Mouse (Mus musculus): ENCODE results near the gene Cd24a. TPM values are rescaled to one million over a fixed set of nuclear protein-coding genes. Genes with fewer than 3 reads are reported as not detected.

The Cd24a gene
- polyA plus RNA-seq, 1 experiment from 2014 or later = 84.3 TPM

GRCm38 (mm10) chr10:43551388-43551787 lies 26.7 kb upstream of the Cd24a start:
- WGBS = 35% methylated on average over 3 of the region's 3 CpGs
- ATAC-seq (replicated peaks; ENCODE audit: extremely low read depth, insufficient read depth, low FRiP score) = no peak
- H3K27ac ChIP-seq (ENCODE audit: low read length) = no peak overlapping the region

GRCm38 (mm10) chr10:43557630-43558165 lies 20.4 kb upstream of the Cd24a start:
- ATAC-seq (replicated peaks; ENCODE audit: extremely low read depth, insufficient read depth, low FRiP score) = no peak
- 75% methylated on average over 5 of the region's 5 CpGs for WGBS
- no peak overlapping the region for H3K9ac ChIP-seq (ENCODE audit: low read length)

More at GRCm38 (mm10) chr10:43551388-43551787, 26.7 kb upstream of the Cd24a start:
- no peaks in the 10 kb centered on the region for H3K36me3 ChIP-seq (ENCODE audit: control insufficient read depth, insufficient read depth)
- H3K9me3 ChIP-seq (replicated peaks; ENCODE audit: control insufficient read depth, low read length) = 0 out of 2 replicates have a peak, but pooled peaks cover 2% of the 10 kb centered on the region
- no peak overlapping the region for H3K4me3 ChIP-seq (ENCODE audit: low read length)
- no peak overlapping the region for H3K4me2 ChIP-seq (ENCODE audit: low read depth, low read length)
- H3K27me3 ChIP-seq (ENCODE audit: control insufficient read depth, insufficient read depth, low read length) = no peaks in the 10 kb centered on the region
- H3K9ac ChIP-seq (ENCODE audit: low read length) = no peak overlapping the region
- no peaks in the 10 kb centered on the region for H3K4me1 ChIP-seq (ENCODE audit: control insufficient read depth, insufficient read depth, low read length)

GRCm38 (mm10) chr10:43559313-43559712 lies 18.8 kb upstream of the Cd24a start:
- ATAC-seq (replicated peaks; ENCODE audit: extremely low read depth, insufficient read depth, low FRiP score) = no peak
- Histone ChIP-seq H3K36me3 (ENCODE audit: control insufficient read depth, insufficient read depth) (no peaks in the 10 kb centered on the region), H3K4me2 (ENCODE audit: low read depth, low read length) (no peak overlapping the region), H3K27ac (ENCODE audit: low read length) (no peak overlapping the region), H3K4me1 (ENCODE audit: control insufficient read depth, insufficient read depth, low read length) (no peaks in the 10 kb centered on the region), H3K27me3 (ENCODE audit: control insufficient read depth, insufficient read depth, low read length) (no peaks in the 10 kb centered on the region), H3K9ac (ENCODE audit: low read length) (no peak overlapping the region), H3K4me3 (ENCODE audit: low read length) (no peak overlapping the region), H3K9me3 (replicated peaks; ENCODE audit: control insufficient read depth, low read length) (0 out of 2 replicates have a peak, but pooled peaks cover 3% of the 10 kb centered on the region)
- 71% methylated on average over 11 of the region's 11 CpGs for WGBS

More at GRCm38 (mm10) chr10:43557630-43558165, 20.4 kb upstream of the Cd24a start:
- Histone ChIP-seq H3K4me1 (ENCODE audit: control insufficient read depth, insufficient read depth, low read length) (no peaks in the 10 kb centered on the region), H3K4me2 (ENCODE audit: low read depth, low read length) (no peak overlapping the region), H3K27me3 (ENCODE audit: control insufficient read depth, insufficient read depth, low read length) (no peaks in the 10 kb centered on the region), H3K9me3 (replicated peaks; ENCODE audit: control insufficient read depth, low read length) (0 out of 2 replicates have a peak, but pooled peaks cover 2% of the 10 kb centered on the region), H3K27ac (ENCODE audit: low read length) (no peak overlapping the region), H3K4me3 (ENCODE audit: low read length) (no peak overlapping the region), H3K36me3 (ENCODE audit: control insufficient read depth, insufficient read depth) (no peaks in the 10 kb centered on the region)

DNA sequence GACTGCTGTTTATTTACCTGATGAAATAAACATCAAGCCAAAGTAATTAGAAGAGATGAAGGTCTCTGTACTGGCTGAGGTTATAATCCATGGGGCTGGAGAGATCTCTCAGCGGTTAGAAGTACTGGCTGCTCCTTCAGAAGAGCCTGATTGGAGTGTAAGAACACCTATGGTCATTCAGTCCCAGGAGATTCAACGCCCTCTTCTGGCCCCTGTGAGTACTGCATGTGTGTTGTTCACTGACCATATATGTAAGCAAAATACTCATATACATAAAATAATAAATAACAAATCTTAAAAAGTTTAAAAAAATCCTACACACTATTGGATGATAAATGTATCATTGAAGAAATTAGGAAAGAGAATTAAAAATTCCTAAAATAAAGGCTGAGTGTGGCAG lies 17.3 kb upstream of the Cd24a start:
- WGBS = 43% methylated on average over 2 of the region's 2 CpGs
- Histone ChIP-seq H3K4me3 (ENCODE audit: low read length) (no peak overlapping the region), H3K27ac (ENCODE audit: low read length) (no peak overlapping the region), H3K9me3 (replicated peaks; ENCODE audit: control insufficient read depth, low read length) (0 out of 2 replicates have a peak, but pooled peaks cover 3% of the 10 kb centered on the region), H3K4me1 (ENCODE audit: control insufficient read depth, insufficient read depth, low read length) (no peaks in the 10 kb centered on the region), H3K36me3 (ENCODE audit: control insufficient read depth, insufficient read depth) (no peaks in the 10 kb centered on the region), H3K4me2 (ENCODE audit: low read depth, low read length) (no peak overlapping the region), H3K27me3 (ENCODE audit: control insufficient read depth, insufficient read depth, low read length) (no peaks in the 10 kb centered on the region), H3K9ac (ENCODE audit: low read length) (no peak overlapping the region)
- no peak for ATAC-seq (replicated peaks; ENCODE audit: extremely low read depth, insufficient read depth, low FRiP score)

GRCm38 (mm10) chr10:43561311-43561710 lies 16.8 kb upstream of the Cd24a start:
- Histone ChIP-seq H3K4me2 (ENCODE audit: low read depth, low read length) (no peak overlapping the region), H3K27me3 (ENCODE audit: control insufficient read depth, insufficient read depth, low read length) (no peaks in the 10 kb centered on the region), H3K36me3 (ENCODE audit: control insufficient read depth, insufficient read depth) (no peaks in the 10 kb centered on the region), H3K9me3 (replicated peaks; ENCODE audit: control insufficient read depth, low read length) (0 out of 2 replicates have a peak, but pooled peaks cover 3% of the 10 kb centered on the region), H3K4me1 (ENCODE audit: control insufficient read depth, insufficient read depth, low read length) (no peaks in the 10 kb centered on the region), H3K4me3 (ENCODE audit: low read length) (no peak overlapping the region), H3K27ac (ENCODE audit: low read length) (no peak overlapping the region), H3K9ac (ENCODE audit: low read length) (no peak overlapping the region)
- ATAC-seq (replicated peaks; ENCODE audit: extremely low read depth, insufficient read depth, low FRiP score) = no peak
- 89% methylated on average over 2 of the region's 2 CpGs for WGBS

DNA sequence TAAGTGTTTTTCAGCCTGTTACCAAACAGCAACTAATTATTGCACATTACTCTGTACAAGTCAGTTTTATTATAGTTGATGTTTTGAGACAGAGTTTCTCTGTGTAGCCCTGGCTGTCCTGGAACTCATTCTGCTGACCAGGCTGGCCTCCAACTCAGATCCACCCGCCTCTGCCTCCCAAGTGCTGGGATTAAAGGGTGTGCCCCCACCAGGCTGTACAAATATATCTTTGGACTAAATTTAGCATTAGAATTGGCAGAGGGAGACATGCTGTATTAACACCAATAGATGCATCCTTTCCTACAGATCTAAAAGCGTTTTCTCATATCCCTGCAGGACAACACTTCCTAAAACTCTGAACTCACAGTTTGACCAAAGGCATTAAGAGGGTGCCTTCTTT lies 3.7 kb upstream of the Cd24a start:
- Histone ChIP-seq H3K9me3 (replicated peaks; ENCODE audit: control insufficient read depth, low read length) (peaks cover 8% of the 10 kb centered on the region), H3K4me1 (ENCODE audit: control insufficient read depth, insufficient read depth, low read length) (peaks cover 3% of the 10 kb centered on the region; the same call in 1 of the 2 replicates), H3K9ac (ENCODE audit: low read length) (no peak overlapping the region), H3K36me3 (ENCODE audit: control insufficient read depth, insufficient read depth) (no peaks in the 10 kb centered on the region), H3K4me3 (ENCODE audit: low read length) (no peak overlapping the region), H3K27me3 (ENCODE audit: control insufficient read depth, insufficient read depth, low read length) (peaks cover 3% of the 10 kb centered on the region; the same call in 1 of the 2 replicates), H3K4me2 (ENCODE audit: low read depth, low read length) (no peak overlapping the region), H3K27ac (ENCODE audit: low read length) (no peak overlapping the region)
- no peak for ATAC-seq (replicated peaks; ENCODE audit: extremely low read depth, insufficient read depth, low FRiP score)
- 64% methylated on average over 2 of the region's 2 CpGs for WGBS

DNA sequence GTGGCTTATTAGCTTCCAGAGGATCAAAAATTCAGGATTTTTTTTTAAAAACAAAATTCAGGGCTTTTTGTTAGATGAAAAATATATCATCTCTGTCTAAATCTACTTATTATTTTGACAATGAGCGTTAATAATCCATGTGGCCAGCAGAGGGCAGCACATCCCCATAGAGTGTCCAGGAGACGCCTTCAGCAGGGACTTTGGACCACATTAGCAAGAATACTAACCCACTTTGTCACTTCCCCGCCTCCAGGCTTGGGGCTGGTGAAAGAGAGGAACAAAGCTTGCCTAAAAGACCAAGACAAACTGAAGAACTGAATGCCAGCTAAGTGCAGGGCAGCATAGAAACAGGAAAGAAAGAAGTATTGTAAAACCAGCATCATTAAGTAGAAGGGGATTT lies 3.1 kb upstream of the Cd24a start:
- Histone ChIP-seq H3K9me3 (replicated peaks; ENCODE audit: control insufficient read depth, low read length) (peaks cover 8% of the 10 kb centered on the region), H3K36me3 (ENCODE audit: control insufficient read depth, insufficient read depth) (no peaks in the 10 kb centered on the region), H3K4me1 (ENCODE audit: control insufficient read depth, insufficient read depth, low read length) (peaks cover 8% of the 10 kb centered on the region), H3K4me2 (ENCODE audit: low read depth, low read length) (no peak overlapping the region), H3K27ac (ENCODE audit: low read length) (no peak overlapping the region), H3K4me3 (ENCODE audit: low read length) (no peak overlapping the region), H3K27me3 (ENCODE audit: control insufficient read depth, insufficient read depth, low read length) (peaks cover 3% of the 10 kb centered on the region; the same call in 1 of the 2 replicates), H3K9ac (ENCODE audit: low read length) (no peak overlapping the region)
- no peak for ATAC-seq (replicated peaks; ENCODE audit: extremely low read depth, insufficient read depth, low FRiP score)
- 7% methylated on average over 3 of the region's 3 CpGs for WGBS

GRCm38 (mm10) chr10:43577299-43577996 lies 636 bp upstream of the Cd24a start:
- peaks cover 16% of the 10 kb centered on the region for H3K4me1 ChIP-seq (ENCODE audit: control insufficient read depth, insufficient read depth, low read length)
- H3K9me3 ChIP-seq (replicated peaks; ENCODE audit: control insufficient read depth, low read length) = no peaks in the 10 kb centered on the region; the same call in 1 of the 2 replicates
- 25% methylated on average over 19 of the region's 19 CpGs for WGBS
- H3K27me3 ChIP-seq (ENCODE audit: control insufficient read depth, insufficient read depth, low read length) = peaks cover 3% of the 10 kb centered on the region; the same call in 1 of the 2 replicates
- H3K4me3 ChIP-seq (ENCODE audit: low read length) = peak overlapping the region; percentile 71
- no peak overlapping the region for H3K27ac ChIP-seq (ENCODE audit: low read length)
- peak overlapping the region; percentile 97 for H3K4me2 ChIP-seq (ENCODE audit: low read depth, low read length)
- no peak for ATAC-seq (replicated peaks; ENCODE audit: extremely low read depth, insufficient read depth, low FRiP score)
- H3K36me3 ChIP-seq (ENCODE audit: control insufficient read depth, insufficient read depth) = no peaks in the 10 kb centered on the region
- peak overlapping the region; percentile 78 for H3K9ac ChIP-seq (ENCODE audit: low read length)

DNA sequence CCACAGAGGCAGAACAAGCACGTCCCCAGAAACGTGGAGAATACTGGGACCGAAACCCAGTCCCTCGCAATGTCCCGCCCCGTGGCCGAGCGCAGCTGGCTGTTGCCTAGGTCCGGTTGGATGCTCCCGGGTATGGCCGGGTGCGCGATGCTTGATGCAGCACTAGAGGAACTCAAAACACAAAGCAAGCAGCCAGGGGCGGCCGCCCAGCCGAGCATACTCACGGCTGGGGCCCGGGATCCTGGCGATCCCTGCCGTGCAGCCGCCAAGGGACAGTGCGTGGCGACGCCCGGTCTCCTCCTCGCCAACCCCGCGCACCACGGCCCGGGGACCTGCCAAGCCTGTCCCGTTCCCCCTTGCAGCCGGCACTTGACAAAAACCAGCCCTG lies 276 bp downstream of the Cd24a start:
- 1% methylated on average over 27 of the region's 32 CpGs for WGBS
- H3K36me3 ChIP-seq (ENCODE audit: control insufficient read depth, insufficient read depth) = no peaks in the 10 kb centered on the region
- peak overlapping the region; percentile 88 for H3K27ac ChIP-seq (ENCODE audit: low read length)
- H3K4me3 ChIP-seq (ENCODE audit: low read length) = peak overlapping the region; percentile 71
- H3K4me2 ChIP-seq (ENCODE audit: low read depth, low read length) = peak overlapping the region; percentile 97
- H3K4me1 ChIP-seq (ENCODE audit: control insufficient read depth, insufficient read depth, low read length) = peaks cover 16% of the 10 kb centered on the region
- no peaks in the 10 kb centered on the region for H3K9me3 ChIP-seq (replicated peaks; ENCODE audit: control insufficient read depth, low read length)
- peaks cover 3% of the 10 kb centered on the region; the same call in 1 of the 2 replicates for H3K27me3 ChIP-seq (ENCODE audit: control insufficient read depth, insufficient read depth, low read length)
- ATAC-seq (replicated peaks; ENCODE audit: extremely low read depth, insufficient read depth, low FRiP score) = peak; percentile 43
- H3K9ac ChIP-seq (ENCODE audit: low read length) = peak overlapping the region; percentile 78

All from heart, embryonic 16.5 days (tissue).